Mouse (Mus musculus): ENCODE results near the gene Ilf2. TPM values are rescaled to one million over a fixed set of nuclear protein-coding genes. Genes with fewer than 3 reads are reported as not detected.

The Ilf2 gene
- total RNA-seq, 2 experiments from 2014 or later = 107 to 109 TPM

Other genes with a start within 250 kb of the Ilf2 start
- gene Jtb, start 244.5 kb upstream of the Ilf2 start, total RNA-seq (2021) = 10 to 100 TPM; 50.2 to 59.4 TPM
- not detected for gene Creb3l4, start 232.6 kb upstream of the Ilf2 start, total RNA-seq (2021)
- 10 to 100 TPM; 48.6 to 52.3 TPM for gene Slc39a1, start 228.0 kb upstream of the Ilf2 start, total RNA-seq (2021)
- 10 to 100 TPM; 29.8 to 34.6 TPM for gene Crtc2, start 222.0 kb upstream of the Ilf2 start, total RNA-seq (2021)
- gene Dennd4b, start 210.9 kb upstream of the Ilf2 start, total RNA-seq (2021) = 10 to 100 TPM; 23.1 to 28.8 TPM
- 10 to 100 TPM; 79.6 to 94.1 TPM for gene Gatad2b, start 182.9 kb upstream of the Ilf2 start, total RNA-seq (2021)
- 10 to 100 TPM; 18.6 to 21.5 TPM for gene Slc27a3, start 86.2 kb upstream of the Ilf2 start, total RNA-seq (2021)
- 10 to 100 TPM; 59.6 to 61.2 TPM for gene Ints3, start 42.5 kb upstream of the Ilf2 start, total RNA-seq (2021)
- 1 to 10 TPM; 5.2 to 6.6 TPM for gene Npr1, start 10.3 kb upstream of the Ilf2 start, total RNA-seq (2021)
- 10 to 100 TPM; 43.8 to 46.3 TPM for gene Snapin, start 14.9 kb downstream of the Ilf2 start, total RNA-seq (2021)
- 100 to 1,000 TPM; 173 to 189 TPM for gene Chtop, start 33.4 kb downstream of the Ilf2 start, total RNA-seq (2021)
- gene S100a1, start 38.3 kb downstream of the Ilf2 start, total RNA-seq (2021) = 10 to 100 TPM; 71.0 to 73.5 TPM
- 10 to 100 TPM; 28.4 to 30.9 TPM for gene S100a13, start 38.3 kb downstream of the Ilf2 start, total RNA-seq (2021)
- under 1 TPM; 0.38 to 0.55 TPM for gene S100a14, start 50.7 kb downstream of the Ilf2 start, total RNA-seq (2021)
- gene S100a16, start 61.1 kb downstream of the Ilf2 start, total RNA-seq (2021) = 100 to 1,000 TPM in 1 of 2 experiments, 10 to 100 TPM in 1; 90.0 to 104 TPM
- gene S100a3, start 84.5 kb downstream of the Ilf2 start, total RNA-seq (2021) = 1 to 10 TPM; 2.2 to 2.9 TPM
- gene S100a2, start 114.1 kb downstream of the Ilf2 start, total RNA-seq (2021) = not detected
- gene Gm42674, start 125.8 kb downstream of the Ilf2 start, total RNA-seq (2021) = not detected
- 10 to 100 TPM; 12.7 to 14.4 TPM for gene S100a4, start 127.6 kb downstream of the Ilf2 start, total RNA-seq (2021)
- gene S100a5, start 132.4 kb downstream of the Ilf2 start, total RNA-seq (2021) = not detected
- gene S100a6, start 136.8 kb downstream of the Ilf2 start, total RNA-seq (2021) = 10 to 100 TPM; 30.9 to 35.7 TPM
- under 1 TPM in 1 of 2 experiments, not detected in 1; 0.27 TPM for gene S100a7a, start 177.9 kb downstream of the Ilf2 start, total RNA-seq (2021)
- 1 to 10 TPM in 1 of 2 experiments, not detected in 1; 10.0 TPM for gene S100a8, start 192.9 kb downstream of the Ilf2 start, total RNA-seq (2021)
- gene S100a9, start 219.6 kb downstream of the Ilf2 start, total RNA-seq (2021) = 10 to 100 TPM in 1 of 2 experiments, not detected in 1; 15.3 TPM

Data from layer of hippocampus, postnatal 10 days (tissue).